Mouse (Mus musculus): ENCODE data around the gene Gm43302.
"Not testable (repeated sequence)": the region's sequence is repeated elsewhere in the genome, so short reads cannot be mapped to it uniquely, and the experiment has no call there.

Gene Gm43302

DNA sequence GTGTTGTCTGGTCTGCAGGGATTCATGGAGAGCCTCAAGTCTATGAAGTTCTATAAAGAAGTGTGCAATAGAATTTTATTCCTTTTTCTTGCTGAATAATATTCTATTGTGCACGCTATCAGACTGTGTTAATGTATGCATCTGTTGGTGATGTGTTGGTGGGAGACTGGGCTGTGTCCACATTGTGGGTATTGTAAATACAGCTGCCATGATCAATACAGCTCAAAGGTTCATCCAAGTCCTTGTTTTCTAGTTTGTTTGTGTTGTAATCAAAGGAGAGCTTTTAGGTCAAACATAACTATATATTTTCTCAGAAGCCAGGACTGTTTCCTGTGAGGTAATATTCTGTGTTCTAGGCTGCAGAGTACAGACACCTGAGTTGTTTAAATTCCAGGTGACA lies 94.3 kb downstream of the Gm43302 start:
- DNase-seq (ENCODE audit: low read depth, low spot score), result not testable (repeated sequence)

DNA sequence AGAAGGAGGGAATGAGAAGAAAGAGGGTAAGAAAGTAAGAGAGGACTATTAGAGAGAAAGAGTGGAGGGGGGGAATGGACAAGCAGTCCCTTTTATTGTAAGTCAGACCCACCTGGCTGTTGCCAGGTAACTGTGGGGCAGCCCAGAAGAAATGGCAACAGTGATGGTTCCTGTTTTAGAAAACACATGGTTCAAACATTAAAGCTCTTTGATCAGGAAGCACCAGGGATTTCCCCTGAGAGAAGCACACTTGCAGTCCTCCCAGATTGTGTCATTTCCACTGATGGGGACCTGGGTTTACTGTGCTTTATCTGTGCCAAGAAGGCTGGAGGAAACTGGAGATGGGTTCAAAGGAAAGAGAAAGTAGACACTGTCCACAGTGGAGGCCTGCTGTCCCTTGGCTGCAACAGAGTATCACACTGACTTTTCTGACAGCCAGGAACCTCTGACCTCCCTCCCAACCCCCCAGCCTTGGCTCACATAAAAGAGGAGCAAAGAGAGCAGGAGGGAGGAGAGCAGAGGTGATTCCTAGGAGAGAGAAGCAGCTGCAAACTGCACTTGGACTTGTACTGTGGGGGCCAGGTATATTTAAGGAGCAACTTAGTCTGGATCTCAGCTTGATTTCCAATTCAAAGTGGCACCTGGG lies 95.5 kb downstream of the Gm43302 start:
- not testable (repeated sequence) for DNase-seq (ENCODE audit: low read depth, low spot score)

- DNase-seq (ENCODE audit: low read depth, low spot score), result not testable (repeated sequence)
These were observed 97.2 kb downstream of the Gm43302 start for GRCm38 (mm10) chr5:105196308-105196707.

DNA sequence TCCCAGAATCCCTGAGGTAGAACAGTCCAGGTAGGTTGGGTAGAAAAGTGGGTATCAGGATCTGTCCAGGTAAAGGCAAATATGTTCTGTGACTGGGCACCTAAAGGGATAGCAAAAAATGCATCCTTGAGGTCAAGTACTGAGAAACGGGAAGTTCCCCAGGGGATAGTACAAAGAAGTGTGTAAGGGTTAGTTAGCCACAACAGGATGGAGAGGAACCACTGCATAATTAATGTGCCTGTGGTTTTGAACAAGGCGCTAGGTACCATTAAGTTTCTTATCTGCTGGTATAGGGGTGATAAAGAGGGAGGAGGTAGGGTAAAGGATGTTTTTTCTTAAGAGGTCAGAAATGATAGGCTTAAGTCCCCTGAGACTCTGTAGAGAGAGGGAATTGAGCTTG lies 101.0 kb downstream of the Gm43302 start:
- not testable (repeated sequence) for DNase-seq (ENCODE audit: low read depth, low spot score)

DNA sequence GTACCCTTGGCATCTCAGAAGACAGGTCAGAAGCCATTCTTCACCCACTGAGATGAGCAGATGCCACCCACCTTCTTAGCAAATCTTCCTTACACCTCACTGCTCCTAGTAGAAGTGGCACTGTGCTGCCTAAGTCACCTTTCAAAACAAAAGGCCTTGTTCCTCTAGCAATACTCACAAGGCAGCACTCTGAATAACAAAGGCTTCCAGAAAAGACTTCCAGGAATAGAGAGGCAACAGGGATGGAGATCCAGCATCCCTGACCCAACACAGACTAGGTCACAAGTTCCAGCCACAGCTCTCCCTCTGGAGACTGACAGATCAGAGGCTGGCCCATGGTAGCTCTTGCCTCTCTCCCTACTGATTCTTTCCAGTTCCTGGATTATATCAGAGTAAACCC lies 112.0 kb downstream of the Gm43302 start:
- no peak for DNase-seq (ENCODE audit: low read depth, low spot score)

Measured in mesoderm, embryonic 11.5 days (tissue).